Mouse (Mus musculus) spleen, postnatal 36 days (tissue): ENCODE measurements around the gene Chd1.

Experiments
- DNase-seq, 2 experiments: peaks; one replicate each; pipeline ENCODE4 v3.0.0; 2022; ENCODE audit warnings: low spot score in 2 of 2, mixed read lengths in 1 of 2

Chd1 gene

DNA sequence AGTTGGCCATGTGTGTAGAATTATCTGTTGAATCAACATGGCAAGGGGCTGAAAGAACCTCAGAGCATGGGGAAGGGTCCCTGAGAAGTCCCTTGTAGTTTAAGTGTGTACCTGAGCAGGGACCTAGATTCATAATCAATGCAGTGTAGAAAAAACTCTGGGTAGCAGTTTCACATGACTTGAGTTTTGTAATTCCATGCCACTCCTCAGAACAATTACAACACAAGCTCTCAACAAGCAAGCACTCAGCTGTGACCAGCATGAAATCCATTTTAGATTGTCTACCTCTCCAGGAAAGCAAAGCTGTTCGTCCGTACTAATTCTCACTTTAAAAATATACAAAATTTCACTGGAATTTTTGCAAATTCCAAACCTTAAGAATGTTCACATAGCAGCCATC lies 105.2 kb downstream of the Chd1 start:
- DNase-seq = no peak

DNA sequence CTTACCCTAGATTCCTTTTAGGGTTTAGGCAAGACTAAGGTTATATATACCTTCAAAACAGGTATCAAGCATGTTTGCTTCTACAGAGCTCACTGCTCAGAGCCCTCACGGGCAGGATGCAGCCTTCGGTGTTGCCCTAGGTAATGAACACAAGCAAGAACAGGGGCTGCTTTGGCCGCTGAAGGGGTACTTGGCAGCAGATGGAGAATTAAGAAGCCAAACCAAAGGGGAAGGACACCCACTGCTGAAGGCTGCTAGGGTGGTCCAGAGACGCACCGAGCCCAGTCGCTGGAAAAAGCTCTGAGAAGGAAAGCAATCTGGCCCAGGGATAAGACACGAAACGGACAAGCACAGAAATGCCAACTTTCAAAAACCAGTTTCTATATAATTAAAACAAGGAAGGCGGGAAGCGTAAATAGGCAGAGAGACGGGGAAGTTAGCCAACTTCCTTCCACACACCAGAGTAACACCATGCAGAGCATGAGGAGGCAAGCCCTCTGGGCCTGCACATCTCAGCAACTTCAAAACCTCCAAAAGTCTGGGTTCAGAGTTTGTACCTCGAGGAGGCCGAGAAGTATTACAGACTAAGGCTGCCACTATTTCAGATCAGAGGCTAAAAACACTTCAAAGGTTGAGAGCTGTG lies 107.5 kb downstream of the Chd1 start:
- no peak for DNase-seq

DNA sequence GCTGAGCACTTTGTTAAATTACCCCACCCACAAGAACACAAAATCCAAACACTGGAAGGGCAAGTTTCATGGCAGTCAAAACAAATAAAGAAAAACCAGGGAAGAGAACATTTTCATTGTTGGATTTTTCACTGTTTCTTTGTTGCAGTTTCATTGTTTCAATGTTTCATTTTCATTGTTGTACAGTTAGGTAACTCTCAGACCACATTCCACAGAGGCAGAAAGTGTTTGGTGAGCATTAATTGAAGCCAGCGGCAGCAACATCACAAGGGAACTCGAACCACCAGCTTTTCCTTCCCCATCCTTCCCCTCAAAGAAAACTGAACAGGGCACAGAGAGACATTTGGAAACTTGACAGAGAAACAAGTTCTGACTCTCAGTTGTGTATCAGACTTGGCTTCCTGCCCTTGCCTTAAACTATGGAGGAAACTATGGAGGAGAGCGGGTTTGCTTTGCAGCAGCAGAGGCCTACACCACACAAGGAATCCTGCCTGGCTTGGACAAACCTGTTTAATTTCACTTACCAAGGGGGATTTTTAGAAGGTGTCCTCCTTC lies 109.0 kb downstream of the Chd1 start:
- no peak for DNase-seq

DNA sequence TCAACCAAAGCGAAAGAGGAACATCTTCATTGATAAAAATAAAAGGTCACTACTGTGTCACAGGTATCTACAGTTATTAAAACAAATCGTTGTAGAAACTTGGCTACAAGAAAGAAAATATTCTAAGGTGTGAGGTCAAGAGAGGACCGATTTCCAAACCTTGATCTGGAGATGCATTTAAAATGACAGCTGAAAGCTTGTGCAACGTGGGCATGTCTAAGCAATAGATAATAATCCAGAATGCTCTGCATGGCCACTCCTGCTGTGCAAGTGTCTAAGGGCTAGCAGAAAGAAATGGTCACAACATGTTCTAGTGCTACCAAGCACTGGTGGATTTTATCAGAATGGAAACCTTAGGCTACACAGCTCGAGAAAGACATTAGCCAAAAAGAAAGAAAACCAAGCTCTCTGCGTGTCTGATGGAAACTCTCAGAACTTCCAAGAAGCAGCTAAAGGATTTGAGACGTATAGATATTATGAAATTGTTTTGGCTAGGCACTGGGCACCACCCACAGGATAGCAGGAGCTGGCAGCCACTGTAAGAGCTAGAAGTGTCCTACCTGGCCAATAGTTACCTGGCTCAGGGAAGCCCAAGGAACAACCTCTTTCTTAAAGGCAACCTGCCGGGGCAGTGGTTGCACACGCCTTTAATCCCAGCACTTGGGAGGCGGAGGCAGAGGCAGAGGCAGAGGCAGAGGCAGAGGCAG lies 110.7 kb downstream of the Chd1 start:
- no peak for DNase-seq

DNA sequence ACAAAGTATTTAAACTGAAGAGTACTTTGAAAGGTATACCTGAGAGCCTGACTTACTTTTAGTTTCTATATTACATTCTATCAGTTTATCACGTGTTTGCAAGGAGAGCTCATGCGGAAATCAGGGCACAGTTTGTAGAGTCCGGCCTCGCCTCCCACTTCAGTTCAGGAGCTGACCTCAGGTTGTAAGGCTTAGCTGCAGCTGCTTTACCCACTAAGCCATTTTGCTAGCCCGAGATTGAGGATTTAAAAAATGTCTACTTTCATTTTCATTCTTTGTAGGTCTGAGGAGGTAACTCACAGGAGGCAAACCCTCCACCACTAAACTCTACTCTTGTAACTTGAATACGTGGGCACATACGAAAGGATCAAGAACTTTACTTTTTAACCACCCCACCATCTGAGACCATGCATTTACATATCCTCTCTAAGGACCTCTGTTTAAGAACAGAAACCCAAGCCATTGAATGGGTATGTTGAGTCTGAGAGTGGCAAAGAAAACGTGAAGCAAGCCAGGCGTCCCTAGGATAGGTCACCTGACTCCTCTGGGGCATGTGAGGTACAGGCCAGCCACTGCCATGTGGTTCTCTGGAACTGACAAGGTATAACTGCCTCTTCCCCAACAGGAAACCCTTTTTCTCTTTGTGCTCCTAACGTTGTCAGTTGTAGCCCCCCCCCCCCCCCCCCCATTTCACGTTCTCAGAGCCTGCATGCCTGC lies 111.8 kb downstream of the Chd1 start:
- no peak for DNase-seq

DNA sequence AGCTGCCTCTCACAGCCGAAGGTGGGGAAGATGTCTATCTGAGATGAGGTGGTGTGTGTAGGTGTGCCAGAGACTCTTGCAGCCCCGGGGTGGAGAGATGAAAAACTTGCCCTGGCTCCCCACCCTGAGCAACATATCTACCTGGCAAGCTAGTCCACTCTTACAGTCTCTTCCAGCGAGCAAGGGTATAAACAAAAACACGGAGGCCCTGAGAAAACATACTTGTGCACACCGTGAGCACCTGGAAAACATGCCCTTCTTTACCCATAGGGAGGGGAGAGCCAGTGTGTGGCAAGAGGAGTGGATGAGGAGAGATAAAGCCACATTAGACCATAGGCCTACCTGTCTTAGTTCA lies 112.3 kb downstream of the Chd1 start:
- DNase-seq = no peak

DNA sequence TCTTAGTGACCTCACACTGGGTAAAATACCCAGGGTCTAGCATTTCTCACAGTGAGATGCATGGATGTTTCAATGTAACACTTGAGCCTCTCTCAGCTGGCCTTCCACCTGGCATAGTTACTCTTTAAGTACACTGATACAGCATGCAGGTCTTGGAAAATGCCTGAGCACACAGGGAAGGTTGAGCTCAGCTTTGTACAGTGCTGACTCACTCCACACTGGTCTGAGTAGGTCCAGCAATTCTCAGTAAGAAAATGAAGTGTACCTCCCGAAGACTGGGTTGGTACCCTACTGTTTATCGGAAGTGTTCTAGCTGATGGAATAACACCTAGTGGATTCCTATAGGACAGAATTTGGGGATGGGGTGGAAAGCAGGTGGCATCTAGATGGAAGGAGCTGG lies 112.9 kb downstream of the Chd1 start:
- DNase-seq = no peak

DNA sequence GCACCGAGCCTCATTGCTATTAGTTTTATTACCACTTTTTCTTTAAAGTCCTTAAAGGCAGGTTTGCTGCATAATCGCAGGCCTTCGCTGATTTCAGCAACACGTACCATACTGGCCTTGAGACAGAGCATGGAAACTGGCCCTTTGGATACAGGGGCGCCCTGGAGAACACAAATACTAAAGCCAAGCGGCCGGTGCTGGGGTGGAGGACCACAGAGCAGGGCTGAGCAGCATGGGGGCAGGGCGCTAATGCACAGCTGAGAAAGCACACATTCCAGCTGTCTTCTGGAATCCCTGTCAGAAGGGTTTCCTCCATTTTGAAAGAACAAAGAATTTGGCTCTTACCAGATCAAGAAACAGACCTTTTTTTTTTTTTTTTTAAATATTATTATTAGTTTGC lies 113.6 kb downstream of the Chd1 start:
- DNase-seq = no peak

DNA sequence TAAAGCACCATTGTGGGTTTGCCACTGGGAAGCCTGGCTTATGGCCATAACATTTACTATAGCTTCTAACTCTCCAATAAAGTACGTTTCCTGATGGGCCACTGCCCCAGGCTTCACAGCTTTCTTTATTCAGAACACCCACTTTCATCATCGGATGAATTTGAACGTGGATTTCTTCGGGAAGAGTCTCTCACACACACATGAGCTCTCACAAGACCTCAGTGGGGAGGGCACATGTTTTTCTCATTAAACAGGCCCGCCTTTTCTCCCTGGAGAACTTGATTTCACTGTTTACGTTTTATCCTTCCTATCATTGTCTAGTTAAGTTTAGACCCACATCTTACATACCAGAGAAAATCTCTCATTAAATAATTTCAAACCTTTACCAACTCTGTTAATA lies 115.4 kb downstream of the Chd1 start:
- no peak for DNase-seq

DNA sequence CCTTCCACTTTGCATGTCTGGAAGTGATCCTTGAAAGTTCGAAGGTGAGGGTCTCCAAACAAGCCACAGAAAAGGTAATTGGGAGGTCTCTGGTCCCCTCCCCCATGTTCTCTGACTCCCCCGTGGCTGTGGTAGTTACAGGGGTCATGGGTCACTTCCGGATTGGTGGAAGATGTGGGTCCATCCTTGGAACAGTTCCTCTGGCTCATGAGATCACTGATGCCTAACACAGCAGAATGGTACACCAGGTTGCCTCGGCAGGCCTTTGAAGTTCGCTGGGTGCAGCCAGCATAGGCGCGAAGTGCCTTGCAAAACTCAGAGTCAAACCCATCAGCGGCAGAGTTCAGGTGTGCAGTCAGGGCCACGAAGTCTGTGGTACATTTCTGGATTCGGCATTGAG lies 116.0 kb downstream of the Chd1 start:
- DNase-seq = no peak

DNA sequence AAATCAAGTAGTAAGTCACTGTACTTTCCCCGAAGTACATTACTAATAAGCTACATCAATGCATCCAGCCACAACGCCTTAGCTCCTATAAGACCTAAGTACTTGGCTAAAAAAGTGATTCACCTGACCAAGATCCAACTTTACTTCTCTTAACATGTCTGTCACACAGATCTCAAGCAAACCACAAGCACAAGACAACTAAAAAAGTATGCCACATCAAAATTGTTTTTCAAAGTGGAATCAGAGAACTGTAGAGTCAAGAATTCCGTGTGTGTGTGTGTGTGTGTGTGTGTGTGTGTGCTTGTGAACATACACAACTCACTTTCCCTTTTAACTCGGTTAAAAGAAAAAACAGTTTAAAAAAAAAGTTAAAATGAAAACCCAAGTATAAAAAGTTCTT lies 116.9 kb downstream of the Chd1 start:
- no peak for DNase-seq
